Mouse (Mus musculus) large intestine, adult 2 months (tissue): ENCODE measurements around the gene Ddah2. TPM values are rescaled to one million over a fixed set of nuclear protein-coding genes. Genes with fewer than 3 reads are reported as not detected.

Experiments used
- DNase-seq: peaks from one replicate; pipeline ENCODE4 v3.0.0-alpha.2; 2012; ENCODE audit warnings: low read depth, low spot score
- WGBS: fragments of 180-500 bp; shearing (Covaris S2); methylation state at CpG from one replicate; pipeline ENCODE4 v1.1.7; 2018; 5-methylcytosine and 5-hydroxymethylcytosine counted together
- polyA plus RNA-seq: library from polyadenylated mRNA; depleted of rRNA; stranded (reverse); fragments of >200 nt; gene quantifications from 2 replicates; pipeline ENCODE4 v1.2.3, GENCODE M21; 2012

The Ddah2 gene
- polyA plus RNA-seq, 1 experiment, result 14.9 TPM

DNA sequence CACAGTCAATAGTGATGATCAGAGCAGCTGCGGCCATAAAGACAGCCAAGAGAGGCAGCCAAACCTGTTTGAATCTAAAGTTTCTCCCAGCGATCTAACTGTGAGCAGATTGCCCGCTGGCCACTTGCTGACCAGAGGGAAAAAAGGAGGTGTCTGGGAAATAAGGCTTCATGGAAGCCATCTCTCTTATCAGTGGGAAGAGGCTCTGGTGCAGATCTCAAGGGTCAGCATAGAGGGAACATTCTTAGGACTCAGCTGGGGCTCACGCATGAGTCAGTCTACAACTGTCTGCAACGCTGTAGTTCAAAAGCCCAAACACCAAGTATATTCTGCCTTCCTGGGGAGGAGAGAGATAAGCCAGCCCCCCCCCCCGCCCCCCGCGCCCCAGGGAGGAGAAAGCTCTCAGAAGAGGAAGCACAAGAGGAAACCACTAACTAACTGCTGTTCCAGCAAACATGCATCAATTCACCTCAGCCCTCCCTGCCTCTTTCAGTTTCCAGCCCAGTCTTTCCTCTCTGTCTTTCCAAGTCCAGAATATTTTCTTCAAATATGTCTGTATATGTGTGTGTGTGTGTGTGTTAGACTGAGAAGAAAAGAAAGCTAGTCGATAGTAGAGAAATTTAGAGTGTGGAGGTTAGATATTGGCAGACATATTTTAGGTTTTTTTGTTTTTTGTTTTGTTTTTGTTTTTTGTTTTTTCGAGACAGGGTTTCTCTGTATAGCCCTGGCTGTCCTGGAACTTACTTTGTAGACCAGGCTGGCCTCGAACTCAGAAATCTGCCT lies 10.5 kb upstream of the Ddah2 start:
- 13% methylated on average over 11 of the region's 11 CpGs for WGBS
- DNase-seq, result no peak

GRCm38 (mm10) chr17:35048932-35049440 lies 9.8 kb upstream of the Ddah2 start:
- DNase-seq, result no peak
- 50% methylated on average over 5 of the region's 5 CpGs for WGBS

GRCm38 (mm10) chr17:35049561-35050016 lies 9.2 kb upstream of the Ddah2 start, which contains the start of gene Clic1:
Clic1 (plus strand) TSS chr17:35049966.
- DNase-seq, result no peak
- WGBS, result 2% methylated on average over 11 of the region's 11 CpGs

DNA sequence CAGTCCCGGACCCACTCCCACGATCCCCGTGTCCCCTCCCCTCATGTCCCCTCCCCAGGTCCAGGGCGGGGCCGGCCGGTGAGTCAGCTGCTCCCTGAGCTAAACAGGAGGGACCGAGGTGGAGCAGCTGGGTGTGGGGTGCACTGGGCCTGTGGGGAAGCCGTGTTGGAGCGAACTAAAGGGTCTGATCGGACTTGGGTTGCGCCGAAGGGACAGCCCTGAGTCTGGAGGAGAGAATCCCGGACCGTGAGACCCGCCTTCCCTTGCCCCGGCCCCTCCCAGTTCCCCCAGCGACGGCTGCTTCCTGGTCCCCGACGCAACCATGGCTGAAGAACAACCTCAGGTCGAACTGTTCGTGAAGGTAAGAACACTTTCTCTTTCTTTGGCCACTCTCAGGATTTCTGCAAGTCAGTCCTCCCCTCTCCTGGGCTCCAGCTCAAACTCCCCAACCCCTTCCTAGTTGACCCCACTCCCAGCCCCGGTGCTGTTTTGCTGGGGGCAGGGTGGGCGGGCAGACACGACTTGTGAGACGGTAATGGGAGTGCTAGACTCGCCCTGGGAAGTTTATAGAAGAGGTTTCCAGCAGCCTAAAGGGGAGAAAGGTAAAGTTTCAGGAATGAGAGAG lies 8.6 kb upstream of the Ddah2 start:
- WGBS, result 2% methylated on average over 27 of the region's 27 CpGs
- DNase-seq, result no peak

GRCm38 (mm10) chr17:35051156-35052086 lies 7.4 kb upstream of the Ddah2 start:
- WGBS, result under 1% methylated on average over 21 of the region's 21 CpGs

GRCm38 (mm10) chr17:35052271-35052798 lies 6.5 kb upstream of the Ddah2 start:
- 76% methylated on average over 12 of the region's 12 CpGs for WGBS
- DNase-seq, result no peak

More at GRCm38 (mm10) chr17:35051156-35052086, 7.4 kb upstream of the Ddah2 start:
- DNase-seq, result no peak

DNA sequence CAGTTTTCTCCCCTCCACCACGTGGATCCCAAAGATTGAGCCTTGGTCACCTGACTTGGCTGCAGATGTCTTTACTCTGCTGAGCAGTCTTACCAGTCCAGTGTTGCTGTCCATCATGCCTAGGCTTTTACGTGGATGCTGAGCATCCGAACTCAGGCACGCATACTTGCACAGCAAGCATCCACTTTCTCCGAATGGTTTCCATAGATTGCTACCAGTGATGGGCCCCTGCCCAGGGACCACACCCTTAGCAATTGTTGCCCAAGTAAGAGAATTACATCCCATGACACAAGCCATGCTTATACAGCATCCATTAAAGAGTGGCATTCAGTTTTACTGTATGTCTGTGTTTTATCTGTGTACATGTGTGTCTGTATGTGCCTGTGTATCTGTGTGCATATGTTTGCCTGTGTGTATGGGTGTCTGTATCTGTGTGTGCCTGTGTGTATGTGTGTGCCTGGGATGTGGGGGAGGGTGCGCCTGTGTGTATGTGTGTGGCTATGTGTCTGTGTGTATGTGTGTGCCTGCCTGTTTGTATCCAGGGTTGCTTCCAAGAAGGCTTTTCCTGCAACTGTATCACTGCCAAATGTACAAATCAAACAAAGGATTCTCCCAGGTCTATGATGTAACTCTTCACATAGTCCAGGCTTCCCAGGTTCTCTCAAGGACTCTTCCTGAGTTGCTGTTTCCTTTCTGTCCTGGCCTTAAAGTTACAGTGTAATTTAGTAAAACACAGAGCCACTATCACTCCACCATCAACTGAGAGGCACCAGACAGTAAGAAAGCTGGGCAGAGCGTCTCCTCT lies 2.9 kb upstream of the Ddah2 start:
- no peak for DNase-seq
- WGBS, result 81% methylated on average over 7 of the region's 7 CpGs

DNA sequence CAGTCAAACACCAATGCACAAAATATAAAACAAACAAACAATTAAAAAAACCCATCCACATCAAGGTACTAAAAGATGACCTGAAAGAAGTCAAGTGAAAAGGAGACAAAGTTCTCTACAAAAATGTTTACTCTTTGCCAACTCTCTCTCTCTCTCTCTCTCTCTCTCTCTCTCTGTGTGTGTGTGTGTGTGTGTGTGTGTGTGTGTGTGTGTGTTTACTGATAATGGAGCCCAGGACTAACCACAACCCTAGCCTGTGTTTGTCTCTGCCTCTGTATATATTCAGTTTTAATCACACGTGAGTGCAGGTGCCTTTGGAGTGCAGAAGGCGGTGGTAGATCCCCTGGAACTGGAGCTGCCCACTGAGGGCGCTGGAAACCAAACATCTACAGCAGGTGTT lies 1.7 kb upstream of the Ddah2 start:
- 74% methylated on average over 3 of the region's 3 CpGs for WGBS
- no peak for DNase-seq

- DNase-seq, result no peak
- 51% methylated on average over 9 of the region's 9 CpGs for WGBS
Observed at GRCm38 (mm10) chr17:35058316-35058715, 519 bp upstream of the Ddah2 start.

GRCm38 (mm10) chr17:35060071-35060470 lies 1.2 kb downstream of the Ddah2 start:
- 27% methylated on average over 14 of the region's 14 CpGs for WGBS

DNA sequence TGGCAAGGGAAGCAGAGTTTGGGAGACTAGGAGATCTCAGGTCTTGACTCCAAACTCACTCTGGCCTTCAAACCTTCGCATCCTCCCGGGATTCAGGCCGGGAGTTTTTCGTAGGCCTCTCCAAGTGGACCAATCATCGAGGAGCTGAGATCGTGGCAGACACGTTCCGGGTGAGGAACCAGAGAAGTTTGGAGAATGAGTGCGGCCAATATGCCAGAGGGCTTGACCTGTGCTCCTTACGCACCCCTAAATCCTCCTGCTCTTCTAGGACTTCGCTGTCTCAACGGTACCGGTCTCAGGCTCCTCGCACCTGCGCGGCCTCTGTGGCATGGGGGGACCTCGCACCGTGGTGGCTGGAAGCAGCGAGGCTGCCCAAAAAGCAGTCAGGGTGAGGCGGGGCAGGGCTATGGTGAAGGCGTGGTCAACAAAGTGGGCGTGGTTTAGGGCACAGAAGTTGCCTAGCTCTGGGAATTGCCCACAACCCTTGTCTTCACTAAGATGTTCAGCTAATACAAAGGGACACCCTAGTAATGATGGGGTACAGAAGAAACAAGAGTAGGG lies 2.0 kb downstream of the Ddah2 start:
- DNase-seq, result no peak
- WGBS, result 59% methylated on average over 22 of the region's 22 CpGs

More at GRCm38 (mm10) chr17:35060071-35060470, 1.2 kb downstream of the Ddah2 start:
- no peak for DNase-seq

DNA sequence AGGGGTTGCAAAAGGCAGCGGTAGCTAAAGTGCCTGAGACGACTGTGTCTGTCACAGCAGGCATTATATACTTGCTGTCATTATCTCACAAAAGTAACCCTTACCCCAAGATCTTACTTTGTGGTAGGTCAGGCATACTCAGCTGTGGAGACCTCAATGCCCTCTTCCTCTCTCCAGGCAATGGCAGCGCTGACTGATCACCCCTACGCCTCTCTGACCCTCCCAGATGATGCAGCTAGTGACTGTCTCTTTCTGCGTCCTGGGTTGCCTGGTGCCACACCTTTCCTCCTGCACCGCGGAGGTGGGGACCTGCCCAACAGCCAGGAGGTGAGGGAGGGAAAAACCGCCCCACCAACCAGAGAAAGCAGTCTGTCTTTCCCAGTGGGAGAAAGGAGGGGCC lies 2.5 kb downstream of the Ddah2 start:
- WGBS, result 55% methylated on average over 8 of the region's 8 CpGs
- DNase-seq, result no peak

GRCm38 (mm10) chr17:35063466-35063865 lies 4.6 kb downstream of the Ddah2 start:
- 79% methylated on average over 3 of the region's 3 CpGs for WGBS
- no peak for DNase-seq

DNA sequence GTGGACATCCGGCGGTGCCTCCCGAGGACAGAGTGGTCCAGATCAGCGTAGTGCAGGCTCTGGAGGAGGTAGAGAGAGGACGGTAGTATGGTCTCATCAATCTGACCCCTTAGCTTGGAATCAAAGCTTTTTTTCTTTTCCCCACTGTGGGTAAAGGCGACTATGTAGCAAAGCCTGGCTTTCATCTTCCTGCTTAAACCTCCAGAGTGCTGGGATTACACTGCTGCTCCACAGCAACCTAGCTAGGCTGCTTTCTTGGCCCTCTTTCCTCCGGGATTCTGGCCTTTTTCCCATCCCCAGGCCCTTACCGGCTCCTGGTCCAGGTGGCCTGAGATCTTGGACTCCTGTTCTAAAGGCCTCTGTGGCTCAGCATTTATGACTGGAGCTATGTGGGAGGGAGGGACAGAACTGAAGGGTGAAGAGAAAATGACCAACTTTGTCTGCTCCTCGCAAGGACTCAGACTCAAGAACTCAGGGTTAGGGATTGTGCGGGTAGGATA lies 5.6 kb downstream of the Ddah2 start:
- WGBS, result 33% methylated on average over 10 of the region's 10 CpGs
- no peak for DNase-seq

DNA sequence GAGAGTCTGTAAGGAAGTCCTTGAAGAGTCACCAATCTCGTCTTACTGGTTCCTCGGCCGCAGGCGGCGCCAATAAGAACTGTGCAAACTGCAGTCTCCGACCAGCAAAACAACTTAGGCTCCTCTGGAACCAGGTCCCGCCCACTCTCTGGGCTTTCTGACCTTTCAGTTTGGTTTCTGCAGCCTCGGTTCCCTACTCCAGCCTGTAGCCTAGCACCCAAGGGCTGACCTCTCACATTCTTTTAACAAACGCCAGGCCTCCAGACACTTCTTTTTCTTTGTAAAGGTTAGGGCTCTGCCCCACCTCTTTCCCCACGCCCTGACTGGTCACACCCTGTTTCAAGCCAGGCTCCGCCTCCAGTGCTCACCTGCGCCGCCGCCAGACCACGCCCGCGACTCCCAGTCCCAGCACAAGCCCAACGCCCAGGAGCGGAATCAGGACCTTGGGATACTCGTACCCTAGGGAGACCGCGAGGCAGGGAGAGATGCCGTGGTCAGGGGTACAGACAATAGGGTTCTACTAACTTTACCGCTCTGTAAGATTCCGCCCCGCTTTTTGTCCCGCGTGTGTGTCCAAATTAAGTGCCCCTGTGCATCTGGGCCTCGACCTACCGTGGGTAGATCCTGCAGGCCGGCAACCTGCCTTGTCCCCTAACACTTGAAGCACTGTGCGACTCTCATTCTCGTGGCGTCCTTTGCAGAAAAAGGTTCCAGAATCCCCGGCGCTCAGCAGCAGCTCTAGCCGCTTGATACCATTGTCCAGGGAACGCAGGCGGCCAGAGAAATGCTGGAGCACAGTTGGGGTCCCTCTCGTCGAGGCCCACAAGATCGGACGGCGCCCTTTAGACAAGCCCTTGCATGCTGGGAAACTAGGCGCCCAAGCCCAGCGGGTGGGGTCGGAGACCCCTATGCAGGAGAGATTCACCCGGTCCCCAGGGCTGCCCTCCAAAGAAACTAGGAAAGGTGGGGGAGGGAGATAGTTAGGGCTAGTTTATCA lies 6.4 kb downstream of the Ddah2 start, which contains the start of gene Ly6g6c:
TSS of gene Ly6g6c (plus strand) at position 438 of the 997 bp plus-strand sequence.
- no peak for DNase-seq

DNA sequence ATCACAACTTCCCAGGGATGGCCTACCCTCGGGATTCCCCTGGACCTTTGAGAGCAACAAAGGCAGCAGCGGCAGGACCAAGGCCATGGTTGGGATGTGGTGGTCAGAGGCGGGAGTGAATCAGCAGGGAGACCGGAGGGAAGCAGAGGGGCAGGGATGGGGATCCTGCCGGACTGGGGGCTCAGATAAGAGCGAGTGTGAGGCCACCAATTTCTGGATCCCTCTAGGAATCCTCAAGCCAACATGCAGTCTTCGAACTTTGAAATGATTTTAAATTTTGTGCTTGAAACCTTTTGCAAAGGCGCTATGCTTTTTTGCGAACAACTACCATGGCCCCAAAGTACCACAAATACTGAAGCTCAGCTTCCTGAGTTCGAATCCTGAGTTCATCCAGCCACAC lies 7.2 kb downstream of the Ddah2 start, which contains the start of gene Mpig6b:
TSS of gene Mpig6b (minus strand) at position 101 of the 400 bp plus-strand sequence.
- no peak for DNase-seq
- 89% methylated on average over 10 of the region's 10 CpGs for WGBS

More for the DNA sequence above, 6.4 kb downstream of the Ddah2 start, which contains the start of gene Ly6g6c:
- WGBS, result 12% methylated on average over 48 of the region's 48 CpGs
